Mouse (Mus musculus) cerebellum, adult 11 months (tissue): ENCODE data around the gene 4931406P16Rik.
A peak's percentile ranks its signal among the peaks of the same experiment; 100 is the strongest.

Experiments
- DNase-seq: peaks from one replicate; pipeline ENCODE4 v3.0.0; 2022

Gene 4931406P16Rik

DNA sequence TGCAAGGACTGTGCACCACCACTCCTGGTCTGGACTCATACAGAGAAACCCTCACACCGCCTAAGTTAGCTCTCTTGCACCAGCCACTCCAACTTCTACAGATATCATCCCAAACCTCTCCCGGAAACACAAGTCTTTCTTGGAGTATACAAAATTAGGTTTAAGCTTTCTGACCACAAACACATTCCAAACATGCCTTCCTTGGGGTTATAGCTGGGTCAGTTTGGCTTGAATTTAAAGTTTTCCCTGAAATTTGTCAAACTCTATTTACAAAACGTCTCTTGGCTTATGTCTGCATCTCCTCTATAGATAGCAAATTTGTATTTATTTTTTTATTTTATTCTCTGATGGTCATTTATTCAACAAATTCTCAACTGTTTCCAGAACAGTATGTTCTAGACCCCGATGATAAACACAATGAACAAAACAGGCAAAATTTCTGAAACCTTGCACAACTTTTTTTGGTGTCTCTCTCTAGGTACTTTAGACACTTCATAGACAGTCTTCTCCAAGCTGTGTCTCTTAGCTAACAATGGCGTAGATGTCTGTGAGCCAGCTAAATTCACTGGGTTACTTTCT is 4.1 kb downstream of the 4931406P16Rik start:
- no peak for DNase-seq

- no peak for DNase-seq
These were observed 4.8 kb downstream of the 4931406P16Rik start for GRCm38 (mm10) chr7:34308586-34308985.

- no peak for DNase-seq
These were observed 7.9 kb downstream of the 4931406P16Rik start for GRCm38 (mm10) chr7:34305454-34305853.

DNA sequence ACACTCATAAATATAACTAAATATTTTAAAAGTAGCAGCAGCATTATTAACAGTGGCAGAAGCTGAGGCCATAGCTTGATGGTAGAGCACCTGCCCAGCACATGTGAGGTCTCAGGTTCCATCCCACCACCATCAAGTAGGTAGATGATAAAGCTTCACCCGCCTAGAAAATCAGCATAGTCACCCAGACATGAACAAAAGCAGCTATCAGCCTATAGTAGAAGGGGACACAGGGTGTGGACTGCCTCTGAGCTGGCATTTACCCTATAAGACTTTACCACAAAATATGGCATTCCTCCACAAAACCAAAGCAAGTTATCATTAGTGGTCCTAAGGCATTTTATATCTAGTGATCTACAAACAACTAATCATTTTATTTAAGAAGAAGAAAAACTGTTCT is 10.7 kb downstream of the 4931406P16Rik start:
- DNase-seq, result no peak

DNA sequence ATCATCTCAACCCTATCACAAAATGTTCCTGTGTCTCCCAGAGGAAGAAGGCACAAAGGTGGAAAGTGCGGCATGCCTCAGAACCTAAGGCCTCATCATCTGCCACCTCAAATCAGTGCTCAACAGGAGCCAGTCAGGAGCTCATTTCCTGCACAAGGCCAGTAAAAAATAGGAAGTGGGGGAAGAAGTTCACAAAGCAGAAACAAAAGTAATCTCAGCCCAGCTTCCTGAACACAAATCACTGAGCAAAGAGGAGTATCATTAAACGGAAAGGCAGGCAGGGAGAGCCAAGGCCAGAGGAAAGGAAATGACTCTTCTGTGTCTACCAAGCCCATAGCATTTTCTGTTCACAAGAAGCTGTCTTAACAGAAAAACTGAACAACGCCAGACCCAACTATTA is 11.4 kb downstream of the 4931406P16Rik start:
- DNase-seq, result no peak

GRCm38 (mm10) chr7:34298818-34299217 is 14.5 kb downstream of the 4931406P16Rik start:
- no peak for DNase-seq

DNA sequence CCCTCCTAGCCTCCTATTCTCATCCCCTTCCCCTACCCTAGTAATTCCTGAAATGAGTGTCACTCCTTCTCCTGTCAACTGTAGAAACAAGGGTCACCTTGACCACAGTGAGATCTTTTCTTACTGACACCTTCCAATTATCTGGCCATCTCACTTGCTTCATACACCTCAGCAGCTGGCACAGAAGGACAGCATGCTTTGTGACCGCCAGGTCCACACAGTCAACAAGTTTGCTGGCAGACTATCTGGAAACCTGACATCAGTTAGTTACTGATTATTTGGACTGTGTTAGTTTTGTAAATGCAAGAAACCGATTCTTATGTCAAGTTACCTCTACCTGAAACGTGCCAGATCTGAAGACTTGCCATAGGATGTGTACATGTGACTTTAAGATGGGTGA is 17.2 kb downstream of the 4931406P16Rik start:
- DNase-seq, result no peak

DNA sequence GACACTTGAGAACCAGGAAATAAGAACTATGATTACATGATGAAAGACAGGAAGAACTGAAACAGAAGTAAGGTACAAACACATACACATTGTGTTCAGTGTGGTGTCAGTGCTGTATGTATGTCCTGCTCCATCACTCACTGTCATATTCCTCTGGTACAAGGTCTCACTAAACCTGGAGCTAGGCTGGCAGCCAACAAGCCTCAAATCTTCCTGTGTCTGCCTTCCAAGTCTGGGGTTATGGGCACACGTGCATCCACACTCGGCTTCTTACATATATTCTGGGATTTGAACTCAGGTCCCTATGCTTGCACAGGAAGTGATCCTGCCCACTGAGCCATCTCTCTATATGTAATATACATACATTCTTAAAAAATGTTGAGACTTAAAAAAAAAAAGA is 20.7 kb downstream of the 4931406P16Rik start:
- no peak for DNase-seq

- DNase-seq, result no peak
These were observed 22.1 kb downstream of the 4931406P16Rik start for GRCm38 (mm10) chr7:34291265-34291664.

- DNase-seq, result no peak
These were observed 22.8 kb downstream of the 4931406P16Rik start for GRCm38 (mm10) chr7:34290450-34291151.

DNA sequence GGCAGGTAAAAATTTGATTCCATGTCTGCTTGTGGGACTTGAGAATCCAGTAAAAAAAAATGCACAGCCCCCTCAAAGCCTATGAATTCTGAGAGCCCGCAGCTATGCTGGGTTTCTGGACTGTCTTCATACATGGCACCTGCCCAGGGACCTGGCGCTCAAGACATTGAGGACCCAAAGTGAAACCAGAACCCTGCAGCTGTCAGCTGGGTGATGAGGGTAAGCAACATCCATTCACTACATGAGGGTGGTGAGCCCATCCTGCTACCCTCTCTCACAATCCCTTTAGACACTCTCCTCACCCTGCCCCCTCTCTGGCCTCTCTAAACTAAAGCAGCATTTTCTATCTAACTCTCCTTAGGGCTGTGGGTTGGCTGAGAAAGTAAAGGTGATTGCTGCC is 35.7 kb downstream of the 4931406P16Rik start:
- no peak for DNase-seq

DNA sequence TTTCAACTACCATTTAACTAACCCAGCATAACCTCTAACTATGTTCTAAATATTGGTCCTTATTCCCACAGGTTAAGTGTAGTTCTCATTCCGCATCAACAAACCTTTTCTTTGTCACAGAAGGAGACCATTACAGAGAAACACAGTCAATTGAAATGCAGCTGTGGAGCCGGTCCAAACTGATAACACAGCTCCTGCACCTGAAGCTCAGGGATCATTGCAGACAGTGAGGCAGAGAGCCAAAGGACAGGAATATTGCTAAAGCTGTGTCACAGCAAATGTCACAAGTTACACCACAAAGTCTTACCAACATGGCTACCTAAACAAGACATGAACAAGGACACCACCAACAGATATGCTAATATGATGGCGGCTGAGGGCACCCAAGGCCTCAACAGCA is 37.3 kb downstream of the 4931406P16Rik start:
- no peak for DNase-seq

DNA sequence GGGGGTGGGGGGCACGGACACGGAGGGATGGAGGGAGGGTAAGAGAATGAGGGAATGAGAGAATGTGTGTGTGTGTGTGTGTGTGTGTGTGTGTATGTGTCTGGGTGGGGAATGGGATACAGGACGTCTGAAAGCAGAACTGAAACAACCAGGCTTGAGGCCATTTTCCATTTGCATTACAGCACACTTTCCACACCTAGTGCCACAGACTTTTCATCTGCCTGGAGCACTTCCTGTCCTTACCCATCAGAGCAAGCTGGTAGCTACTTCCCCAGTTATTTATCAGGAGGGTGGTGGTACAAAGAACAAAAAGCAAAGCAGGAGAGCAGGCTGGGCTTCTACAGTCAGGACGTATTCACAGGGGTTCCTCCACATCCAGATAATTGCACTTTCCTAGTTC is 40.9 kb downstream of the 4931406P16Rik start:
- DNase-seq, result no peak

DNA sequence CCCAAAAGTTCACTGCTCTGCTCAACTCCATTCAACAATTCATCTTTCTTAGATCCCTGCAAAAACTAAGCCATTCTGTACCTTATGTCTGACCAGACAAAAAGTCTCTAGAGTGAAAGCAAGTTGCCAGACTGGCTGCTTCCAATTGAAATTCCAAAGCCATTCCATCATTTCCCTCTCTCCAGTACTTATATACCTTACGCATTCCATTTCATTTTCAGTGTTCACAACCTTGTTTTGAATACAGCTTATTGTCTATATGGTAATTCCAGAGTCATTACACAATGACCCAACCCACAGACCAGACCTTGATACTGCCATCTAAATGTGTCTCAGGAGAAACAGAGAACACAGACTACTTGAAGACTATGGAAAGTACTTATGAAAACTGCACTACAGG is 44.9 kb downstream of the 4931406P16Rik start:
- DNase-seq, result no peak

- no peak for DNase-seq
These were observed 46.9 kb downstream of the 4931406P16Rik start for GRCm38 (mm10) chr7:34266421-34266820.

GRCm38 (mm10) chr7:34265876-34266346 is 47.4 kb downstream of the 4931406P16Rik start:
- DNase-seq, result peak; percentile 64

- DNase-seq, result no peak
These were observed 49.9 kb downstream of the 4931406P16Rik start for GRCm38 (mm10) chr7:34263437-34263836.

DNA sequence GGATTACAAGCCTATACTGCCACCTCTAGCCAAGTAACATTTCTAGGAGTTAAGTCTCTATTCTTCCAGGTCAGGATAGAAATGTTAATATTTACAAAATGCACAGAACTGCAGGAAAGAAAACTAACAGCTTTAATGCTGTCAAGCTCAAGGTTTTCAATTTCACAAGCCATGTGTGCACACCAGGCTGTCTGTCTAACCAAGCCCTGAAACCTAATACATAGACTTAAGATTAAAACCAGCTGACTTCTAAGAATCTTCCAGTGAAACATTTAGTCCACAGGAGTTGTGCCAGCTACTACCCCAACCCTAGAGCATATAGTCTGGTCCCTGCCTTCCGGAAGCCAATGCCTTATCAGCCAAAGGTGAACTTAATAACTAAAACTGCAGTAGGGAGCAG is 54.9 kb downstream of the 4931406P16Rik start:
- no peak for DNase-seq

DNA sequence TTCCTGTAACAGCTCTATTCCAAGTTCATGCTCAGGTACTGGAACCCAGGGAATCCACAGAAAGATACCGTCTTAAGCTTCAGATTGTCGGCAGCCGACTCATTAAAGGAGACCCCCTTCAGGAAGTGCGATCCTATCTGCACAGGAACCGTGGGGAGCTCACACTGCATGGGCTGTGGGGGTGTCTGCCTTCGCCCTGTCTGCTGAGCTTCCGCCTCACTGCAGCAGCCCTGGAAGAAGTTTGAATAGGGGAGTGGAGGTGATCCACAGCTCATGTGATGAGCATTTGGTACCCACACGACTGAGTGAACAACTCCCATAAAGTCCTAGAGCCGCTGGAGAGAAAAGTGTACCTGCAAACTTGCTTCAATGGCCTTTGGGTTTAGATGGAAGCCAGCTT is 56.1 kb downstream of the 4931406P16Rik start:
- DNase-seq, result no peak

- DNase-seq, result no peak
These were observed 57.4 kb downstream of the 4931406P16Rik start for GRCm38 (mm10) chr7:34255916-34256315.

DNA sequence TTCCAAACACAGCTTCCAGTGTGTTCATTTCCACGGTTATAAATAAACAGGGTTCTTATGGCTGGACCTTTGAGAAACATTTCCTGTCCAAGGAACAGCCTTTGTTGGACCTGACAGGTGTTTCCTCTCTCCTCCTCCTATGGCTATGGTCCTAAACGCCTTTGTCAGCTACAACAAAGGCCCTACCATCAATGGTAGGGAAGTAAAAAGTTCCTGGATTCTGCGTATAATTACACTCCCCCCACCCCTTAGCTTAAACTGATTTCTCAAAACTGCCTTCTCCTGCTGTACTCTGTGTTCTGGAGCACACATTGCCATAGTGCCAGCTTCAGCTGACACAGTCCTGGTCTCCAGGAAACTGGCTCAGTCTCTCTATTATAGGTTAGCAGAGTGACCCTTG is 58.2 kb downstream of the 4931406P16Rik start:
- DNase-seq, result no peak

GRCm38 (mm10) chr7:34252030-34252429 is 61.3 kb downstream of the 4931406P16Rik start:
- DNase-seq, result no peak

GRCm38 (mm10) chr7:34250738-34251137 is 62.6 kb downstream of the 4931406P16Rik start, which contains the start of gene Gm6096:
TSS of gene Gm6096 (plus strand) at chr7:34251038.
- no peak for DNase-seq

DNA sequence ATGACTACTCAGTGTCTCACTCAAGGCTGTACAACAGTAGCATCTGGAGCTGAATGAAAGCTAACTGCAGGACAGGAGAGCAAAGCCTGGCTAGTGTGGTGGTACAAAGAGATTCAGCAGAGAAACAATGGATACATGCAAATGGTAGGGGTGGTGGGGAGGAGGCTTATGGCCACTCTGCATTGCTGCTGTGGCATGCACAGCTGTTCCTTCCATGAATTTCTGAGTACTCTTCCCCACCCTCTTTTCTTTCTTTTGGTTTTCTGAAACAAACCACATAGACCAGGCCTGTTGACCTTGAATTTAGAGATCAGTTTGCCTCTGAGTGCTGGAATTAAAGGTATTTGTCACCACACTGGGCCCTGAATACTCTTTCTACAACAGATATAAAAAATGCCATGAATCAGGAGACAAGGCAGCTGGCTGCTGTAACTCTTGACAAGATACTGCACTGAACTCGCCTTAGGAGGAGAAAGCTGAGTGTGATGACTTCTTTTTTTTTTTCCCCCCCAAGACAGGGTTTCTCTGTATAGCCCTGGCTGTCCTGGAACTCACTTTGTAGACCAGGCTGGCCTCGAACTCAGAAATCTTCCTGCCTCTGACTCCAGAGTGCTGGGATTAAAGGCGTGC is 66.4 kb downstream of the 4931406P16Rik start:
- no peak for DNase-seq
